Mouse (Mus musculus): Measurements from ENCODE around the gene Ankle2.

Ankle2 gene

GRCm38 (mm10) chr5:110230780-110231461 is at the start of gene Ankle2:
Gene Ankle2 (plus strand): TSS chr5:110231004.
- DNase-seq (ENCODE audit: low read depth, low spot score): peak; percentile 88

- DNase-seq (ENCODE audit: low read depth, low spot score): peak; percentile 52
Measured at GRCm38 (mm10) chr5:110181716-110182115, 49.1 kb upstream of the Ankle2 start.

- no peak for DNase-seq (ENCODE audit: low read depth, low spot score)
Measured at GRCm38 (mm10) chr5:110203164-110203895, 27.5 kb upstream of the Ankle2 start.

GRCm38 (mm10) chr5:110204777-110205176 is 26.0 kb upstream of the Ankle2 start:
- DNase-seq (ENCODE audit: low read depth, low spot score): no peak

- DNase-seq (ENCODE audit: low read depth, low spot score): no peak
Measured at GRCm38 (mm10) chr5:110211312-110211711, 19.5 kb upstream of the Ankle2 start.

- DNase-seq (ENCODE audit: low read depth, low spot score): no peak
Measured at GRCm38 (mm10) chr5:110216780-110217179, 14.0 kb upstream of the Ankle2 start.

GRCm38 (mm10) chr5:110220331-110220730 is 10.5 kb upstream of the Ankle2 start:
- DNase-seq (ENCODE audit: low read depth, low spot score): no peak

- no peak for DNase-seq (ENCODE audit: low read depth, low spot score)
Measured at GRCm38 (mm10) chr5:110222757-110223156, 8.0 kb upstream of the Ankle2 start.

GRCm38 (mm10) chr5:110225056-110225455 is 5.7 kb upstream of the Ankle2 start:
- DNase-seq (ENCODE audit: low read depth, low spot score): no peak

- no peak for DNase-seq (ENCODE audit: low read depth, low spot score)
Measured at GRCm38 (mm10) chr5:110227336-110227883, 3.4 kb upstream of the Ankle2 start.

- DNase-seq (ENCODE audit: low read depth, low spot score): no peak
Measured at GRCm38 (mm10) chr5:110230401-110230779, 414 bp upstream of the Ankle2 start.

GRCm38 (mm10) chr5:110231638-110232037 is 834 bp downstream of the Ankle2 start:
- DNase-seq (ENCODE audit: low read depth, low spot score): no peak

- DNase-seq (ENCODE audit: low read depth, low spot score): peak; percentile 7
Measured at GRCm38 (mm10) chr5:110232346-110232745, 1.5 kb downstream of the Ankle2 start.

- no peak for DNase-seq (ENCODE audit: low read depth, low spot score)
Measured at GRCm38 (mm10) chr5:110244091-110244490, 13.3 kb downstream of the Ankle2 start.

GRCm38 (mm10) chr5:110266941-110267340 is 36.1 kb downstream of the Ankle2 start:
- DNase-seq (ENCODE audit: low read depth, low spot score): no peak

- DNase-seq (ENCODE audit: low read depth, low spot score): peak; percentile 89
Measured at GRCm38 (mm10) chr5:110269141-110270101, 38.6 kb downstream of the Ankle2 start, which contains the start of gene Pgam5. Gene Pgam5 (minus strand): TSS chr5:110269913.

GRCm38 (mm10) chr5:110270242-110270641 is 39.4 kb downstream of the Ankle2 start:
- DNase-seq (ENCODE audit: low read depth, low spot score): no peak

GRCm38 (mm10) chr5:110274147-110274546 is 43.3 kb downstream of the Ankle2 start:
- no peak for DNase-seq (ENCODE audit: low read depth, low spot score)

GRCm38 (mm10) chr5:110274846-110275245 is 44.0 kb downstream of the Ankle2 start:
- DNase-seq (ENCODE audit: low read depth, low spot score): no peak

- no peak for DNase-seq (ENCODE audit: low read depth, low spot score)
Measured at GRCm38 (mm10) chr5:110276391-110276790, 45.6 kb downstream of the Ankle2 start.

GRCm38 (mm10) chr5:110276910-110277309 is 46.1 kb downstream of the Ankle2 start:
- no peak for DNase-seq (ENCODE audit: low read depth, low spot score)

GRCm38 (mm10) chr5:110281984-110282383 is 51.2 kb downstream of the Ankle2 start:
- DNase-seq (ENCODE audit: low read depth, low spot score): no peak
